Mouse (Mus musculus) heart, embryonic 14.5 days (tissue): ENCODE results near the gene Cdh15. TPM values are rescaled to one million over a fixed set of nuclear protein-coding genes. Genes with fewer than 3 reads are reported as not detected.

Source experiments
- ATAC-seq: fragments of 200-750 bp; cut with Nextera tagmentation; 2 replicates; pipeline ENCODE4 v1.8.0; 2017; ENCODE audit warnings: low read depth, moderate TSS enrichment; ENCODE audit not compliant: insufficient number of reproducible peaks, insufficient read depth, low FRiP score
- H3K27ac ChIP-seq, 2 experiments: fragments of 200-500 bp in 1 of 2; fragments of 300-500 bp in 1 of 2; sonication (generic) in 1 of 2; replicated peaks in 1 of 2; 2 replicates each; pipeline ENCODE4 v1.5.1; 2012 to 2014; ENCODE audit warnings: low read depth in 2 of 2, low read length in 2 of 2, control low read depth in 1 of 2, mild to moderate bottlenecking in 1 of 2, mixed read lengths in 1 of 2; ENCODE audit not compliant: control insufficient read depth in 1 of 2, insufficient read depth in 1 of 2
- H3K27me3 ChIP-seq: fragments of 300-500 bp; sonication (generic); 2 replicates; pipeline ENCODE4 v1.6.1; 2014; ENCODE audit warnings: mild to moderate bottlenecking, low read length, control low read depth; ENCODE audit not compliant: control insufficient read depth, insufficient read depth
- H3K36me3 ChIP-seq: fragments of 300-500 bp; sonication (generic); 2 replicates; pipeline ENCODE4 v1.6.1; 2014; ENCODE audit warnings: mild to moderate bottlenecking, control low read depth, low read length, mixed read lengths; ENCODE audit not compliant: control insufficient read depth, insufficient read depth
- H3K4me1 ChIP-seq, 2 experiments: fragments of 200-500 bp in 1 of 2; fragments of 300-500 bp in 1 of 2; sonication (generic) in 1 of 2; 2 replicates each; pipeline ENCODE4 v1.6.1; 2012 to 2014; ENCODE audit warnings: low read length in 2 of 2, control low read depth in 1 of 2, mixed read lengths in 1 of 2; ENCODE audit not compliant: control insufficient read depth in 2 of 2, insufficient read depth in 2 of 2
- H3K4me2 ChIP-seq: fragments of 300-500 bp; sonication (generic); 2 replicates; pipeline ENCODE4 v1.6.1; 2014; ENCODE audit warnings: mild to moderate bottlenecking, low read length
- H3K4me3 ChIP-seq, 2 experiments: fragments of 200-500 bp in 1 of 2; fragments of 300-500 bp in 1 of 2; sonication (generic) in 1 of 2; 2 replicates each; pipeline ENCODE4 v1.5.1; 2012 to 2014; ENCODE audit warnings: low read length in 2 of 2, mild to moderate bottlenecking in 2 of 2, control low read depth in 1 of 2, low read depth in 1 of 2, moderate library complexity in 1 of 2; ENCODE audit not compliant: control insufficient read depth in 1 of 2, insufficient read depth in 1 of 2
- H3K9ac ChIP-seq: fragments of 300-500 bp; sonication (generic); 2 replicates; pipeline ENCODE4 v1.6.1; 2014; ENCODE audit warnings: mild to moderate bottlenecking, low read length
- H3K9me3 ChIP-seq: fragments of 300-500 bp; sonication (generic); 2 replicates; pipeline ENCODE4 v1.6.1; 2016; ENCODE audit warnings: low read length, control low read depth; ENCODE audit not compliant: control insufficient read depth
- WGBS: fragments of 180-500 bp; shearing (Covaris S2); extraction: QIAGEN DNeasy Blood & Tissue Kit; methylation state at CpG from one replicate; pipeline ENCODE4 v1.1.7; 2014; 5-methylcytosine and 5-hydroxymethylcytosine counted together
- polyA plus RNA-seq: library from polyadenylated mRNA; unstranded; fragments of >200 nt; fragmentation: Nextera tagmentation; extraction: Ambion mirVana; gene quantifications from 2 replicates; pipeline ENCODE4 v1.2.1, GENCODE M21; 2014

The Cdh15 gene
- 0.05 and 0.19 TPM in 2 replicates for polyA plus RNA-seq

GRCm38 (mm10) chr8:122847829-122848561 lies at the start of gene Cdh15:
Gene Cdh15, plus strand, starts transcription at chr8:122847966.
- Histone ChIP-seq H3K4me3 (peak within 1 kb of the TSS in 1 of 2 experiments; percentile 17; a peak in 1 of 4 replicates), H3K27ac (no peak within 1 kb of the TSS), H3K36me3 (no peaks in the 10 kb centered on the region), H3K9me3 (no peaks in the 10 kb centered on the region), H3K4me2 (peak within 1 kb of the TSS; percentile 53), H3K27me3 (peaks cover 18% of the 10 kb centered on the region), H3K9ac (peak within 1 kb of the TSS; percentile 16; the same call in 1 of the 2 replicates), H3K4me1 (peaks cover 10 to 15% of the 10 kb centered on the region in 2 experiments; a peak in 3 of 4 replicates)
- peak; percentile 74 for ATAC-seq
- WGBS = 11% methylated on average over 17 of the region's 18 CpGs

- 0 out of 2 replicates have a peak, but pooled peaks cover 10% of the 10 kb centered on the region for H3K36me3 ChIP-seq
- H3K27me3 ChIP-seq = no peaks in the 10 kb centered on the region
- WGBS = 50% methylated on average over 15 of the region's 15 CpGs
- no peaks in the 10 kb centered on the region; a peak in 1 of 4 replicates for H3K4me1 ChIP-seq
- H3K9ac ChIP-seq = no peak overlapping the region
- no peak overlapping the region for H3K4me3 ChIP-seq
- no peak overlapping the region for H3K4me2 ChIP-seq
- H3K9me3 ChIP-seq = no peaks in the 10 kb centered on the region
- no peak for ATAC-seq
- no peak overlapping the region for H3K27ac ChIP-seq
Observed at GRCm38 (mm10) chr8:122803906-122804761, 43.6 kb upstream of the Cdh15 start.

DNA sequence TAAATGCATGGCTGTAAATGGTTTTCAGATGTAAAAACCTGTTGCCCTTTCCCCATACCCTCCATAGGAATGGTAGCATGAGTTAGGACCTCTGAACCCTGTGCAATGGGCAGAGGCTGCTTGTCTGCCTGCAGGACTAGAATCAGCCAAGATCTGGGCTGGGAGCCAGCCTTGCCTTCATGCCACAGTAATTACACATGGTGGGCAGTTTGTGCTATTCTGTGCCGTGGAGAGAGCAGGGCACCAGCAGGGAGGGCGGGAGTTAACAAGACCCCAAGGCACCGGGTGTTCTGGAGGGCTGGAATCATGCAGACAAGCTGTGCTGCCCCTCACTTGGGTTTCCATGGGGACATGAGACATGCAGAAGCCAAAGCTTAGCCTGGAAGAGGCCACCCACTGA lies 42.4 kb upstream of the Cdh15 start:
- H3K27ac ChIP-seq = no peak overlapping the region
- ATAC-seq = no peak
- no peaks in the 10 kb centered on the region for H3K27me3 ChIP-seq
- H3K9ac ChIP-seq = no peak overlapping the region
- 60% methylated on average over 3 of the region's 3 CpGs for WGBS
- no peak overlapping the region for H3K4me3 ChIP-seq
- H3K4me1 ChIP-seq = no peaks in the 10 kb centered on the region; a peak in 1 of 4 replicates
- 0 out of 2 replicates have a peak, but pooled peaks cover 11% of the 10 kb centered on the region for H3K36me3 ChIP-seq
- no peaks in the 10 kb centered on the region for H3K9me3 ChIP-seq
- no peak overlapping the region for H3K4me2 ChIP-seq

DNA sequence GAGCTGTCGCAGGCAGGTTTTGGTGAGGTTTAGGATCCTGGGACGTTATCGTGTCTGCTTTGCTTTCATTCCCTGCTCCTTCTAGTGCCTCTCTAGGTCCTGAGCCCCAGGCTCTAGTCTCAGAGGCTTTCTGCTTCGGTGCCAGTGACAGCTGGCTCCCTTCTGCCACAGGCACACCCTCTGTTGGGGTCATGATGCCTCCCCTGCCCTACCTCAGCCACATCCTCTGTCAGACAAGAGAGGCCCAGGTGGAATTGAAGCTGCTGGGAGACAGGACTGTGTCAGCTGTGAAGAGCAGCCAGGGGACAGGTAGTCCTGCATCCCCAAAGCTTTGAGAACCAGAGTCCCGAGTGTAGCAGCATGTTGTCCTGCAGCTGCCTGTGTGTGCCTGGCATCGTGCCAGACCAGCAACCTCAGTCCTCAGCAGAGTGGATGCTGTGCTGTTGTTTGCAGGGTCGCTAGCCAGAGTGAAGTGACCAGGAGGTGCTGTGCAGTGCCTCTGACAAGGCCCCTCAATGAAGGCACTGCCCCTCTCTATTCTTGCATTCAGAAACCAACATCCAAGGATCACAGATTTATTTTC lies 40.7 kb upstream of the Cdh15 start:
- 68% methylated on average over 7 of the region's 7 CpGs for WGBS
- H3K27me3 ChIP-seq = no peaks in the 10 kb centered on the region
- H3K4me3 ChIP-seq = no peak overlapping the region
- H3K9ac ChIP-seq = no peak overlapping the region
- peaks cover 20% of the 10 kb centered on the region; the same call in 1 of the 2 replicates for H3K36me3 ChIP-seq
- no peak overlapping the region for H3K4me2 ChIP-seq
- H3K9me3 ChIP-seq = no peaks in the 10 kb centered on the region
- H3K4me1 ChIP-seq = no peaks in the 10 kb centered on the region; a peak in 1 of 4 replicates
- H3K27ac ChIP-seq = no peak overlapping the region
- ATAC-seq = no peak

GRCm38 (mm10) chr8:122807907-122808306 lies 39.9 kb upstream of the Cdh15 start:
- no peaks in the 10 kb centered on the region for H3K9me3 ChIP-seq
- WGBS = 87% methylated on average over 4 of the region's 4 CpGs
- H3K36me3 ChIP-seq = peaks cover 13% of the 10 kb centered on the region; the same call in 1 of the 2 replicates
- no peaks in the 10 kb centered on the region for H3K27me3 ChIP-seq
- H3K4me1 ChIP-seq = no peaks in the 10 kb centered on the region; a peak in 1 of 4 replicates
- no peak overlapping the region for H3K27ac ChIP-seq
- no peak overlapping the region for H3K4me2 ChIP-seq
- no peak overlapping the region for H3K9ac ChIP-seq
- no peak overlapping the region for H3K4me3 ChIP-seq
- no peak for ATAC-seq

GRCm38 (mm10) chr8:122810376-122810775 lies 37.4 kb upstream of the Cdh15 start:
- 68% methylated on average over 8 of the region's 8 CpGs for WGBS
- Histone ChIP-seq H3K4me3 (no peak overlapping the region), H3K9ac (no peak overlapping the region), H3K9me3 (no peaks in the 10 kb centered on the region), H3K27ac (no peak overlapping the region), H3K36me3 (peaks cover 30% of the 10 kb centered on the region), H3K4me2 (no peak overlapping the region), H3K4me1 (peaks cover 0 to 3% of the 10 kb centered on the region in 2 experiments; a peak in 1 of 4 replicates), H3K27me3 (no peaks in the 10 kb centered on the region)
- ATAC-seq = no peak

- Histone ChIP-seq H3K27me3 (no peaks in the 10 kb centered on the region), H3K9ac (no peak overlapping the region), H3K27ac (no peak overlapping the region), H3K9me3 (no peaks in the 10 kb centered on the region), H3K4me1 (peaks cover 0 to 3% of the 10 kb centered on the region in 2 experiments; a peak in 1 of 4 replicates), H3K4me2 (no peak overlapping the region), H3K4me3 (no peak overlapping the region), H3K36me3 (peaks cover 32% of the 10 kb centered on the region)
- WGBS = 90% methylated on average over 16 of the region's 16 CpGs
- ATAC-seq = no peak
Observed at GRCm38 (mm10) chr8:122811870-122812494, 35.8 kb upstream of the Cdh15 start.
